Mouse (Mus musculus): ENCODE results near the gene Selenov. TPM values are rescaled to one million over a fixed set of nuclear protein-coding genes. Genes with fewer than 3 reads are reported as not detected.

Gene Selenov
- total RNA-seq (2021) = 1 to 10 TPM; 1.2 to 3.4 TPM
- long read RNA-seq, experiment 1 = 0 reads
- long read RNA-seq, experiment 2, partial matches to known transcripts = 0 of 1 reads
- long read RNA-seq, experiment 2, other reads (novel, unspliced or antisense) = 1 of 1 reads

- intact Hi-C loops (cut with DNase I) = no loop called here
- peak; percentile 67 to 71 for DNase-seq (ENCODE audit: low spot score in 2 of 2)
Observed at GRCm38 (mm10) chr7:28290638-28291590, at the start of gene Selenov. Gene Selenov, minus strand, starts transcription at chr7:28291186.

GRCm38 (mm10) chr7:28339213-28339917, 48.4 kb upstream of the Selenov start:
- intact Hi-C loops (cut with DNase I) = loop anchor here (5.0 kb wide), 1 partner anchor 62 kb away; the partner anchor contains the start of gene Eid2b
- DNase-seq (ENCODE audit: low spot score in 2 of 2) = peak; percentile 37 to 42

GRCm38 (mm10) chr7:28338108-28338998, 47.4 kb upstream of the Selenov start, which contains the start of gene Supt5:
Gene Supt5, minus strand, starts transcription at chr7:28338746.
- intact Hi-C loops (cut with DNase I) = loop anchor here (5.0 kb wide), 1 partner anchor 61 kb away; the partner anchor contains the start of gene Eid2b
- DNase-seq (ENCODE audit: low spot score in 2 of 2) = peak; percentile 97 to 98

- intact Hi-C loops (cut with DNase I) = loop anchor here (5.0 kb wide), 1 partner anchor 58 kb away; the partner anchor contains the start of gene Eid2b
- no peak for DNase-seq (ENCODE audit: low spot score in 2 of 2)
Observed at GRCm38 (mm10) chr7:28335471-28335870, 44.5 kb upstream of the Selenov start.

GRCm38 (mm10) chr7:28334534-28334933, 43.5 kb upstream of the Selenov start:
- intact Hi-C loops (cut with DNase I) = no loop called here
- no peak for DNase-seq (ENCODE audit: low spot score in 2 of 2)

GRCm38 (mm10) chr7:28328260-28328659, 37.3 kb upstream of the Selenov start:
- intact Hi-C loops (cut with DNase I) = no loop called here
- no peak for DNase-seq (ENCODE audit: low spot score in 2 of 2)

- DNase-seq (ENCODE audit: low spot score in 2 of 2) = no peak
- intact Hi-C loops (cut with DNase I) = no loop called here
Observed at GRCm38 (mm10) chr7:28326457-28326856, 35.5 kb upstream of the Selenov start.

- intact Hi-C loops (cut with DNase I) = no loop called here
- no peak for DNase-seq (ENCODE audit: low spot score in 2 of 2)
Observed at GRCm38 (mm10) chr7:28325293-28325692, 34.3 kb upstream of the Selenov start.

- no peak for DNase-seq (ENCODE audit: low spot score in 2 of 2)
- intact Hi-C loops (cut with DNase I) = no loop called here
Observed at GRCm38 (mm10) chr7:28321974-28322720, 31.2 kb upstream of the Selenov start.

GRCm38 (mm10) chr7:28318714-28319113, 27.7 kb upstream of the Selenov start:
- intact Hi-C loops (cut with DNase I) = no loop called here
- DNase-seq (ENCODE audit: low spot score in 2 of 2) = no peak

GRCm38 (mm10) chr7:28318036-28318435, 27.1 kb upstream of the Selenov start:
- intact Hi-C loops (cut with DNase I) = no loop called here
- DNase-seq (ENCODE audit: low spot score in 2 of 2) = no peak

GRCm38 (mm10) chr7:28311926-28312543, 21.0 kb upstream of the Selenov start, which contains the start of gene Timm50:
Gene Timm50, minus strand, starts transcription at chr7:28312072.
- intact Hi-C loops (cut with DNase I) = no loop called here
- DNase-seq (ENCODE audit: low spot score in 2 of 2) = peak; percentile 99

- intact Hi-C loops (cut with DNase I) = no loop called here
Observed at GRCm38 (mm10) chr7:28311151-28311925, 20.4 kb upstream of the Selenov start.

GRCm38 (mm10) chr7:28309737-28310136, 18.8 kb upstream of the Selenov start:
- intact Hi-C loops (cut with DNase I) = no loop called here
- no peak for DNase-seq (ENCODE audit: low spot score in 2 of 2)

More at GRCm38 (mm10) chr7:28311151-28311925, 20.4 kb upstream of the Selenov start:
- no peak for DNase-seq (ENCODE audit: low spot score in 2 of 2)

GRCm38 (mm10) chr7:28306216-28306615, 15.2 kb upstream of the Selenov start:
- DNase-seq (ENCODE audit: low spot score in 2 of 2) = no peak
- intact Hi-C loops (cut with DNase I) = no loop called here

- DNase-seq (ENCODE audit: low spot score in 2 of 2) = no peak
- intact Hi-C loops (cut with DNase I) = no loop called here
Observed at GRCm38 (mm10) chr7:28305641-28306040, 14.7 kb upstream of the Selenov start.

Data from left cerebral cortex, postnatal 14 days (tissue).